Mouse (Mus musculus) layer of hippocampus, adult 9-11 months (tissue): ENCODE measurements at regions not wholly inside any gene's neighbourhood (a gene's known extent, or its start where the extent isn't known, plus 50 kb on each side); places are given as distances from the start of the nearest gene placed in this dataset.
"Not testable (repeated sequence)": the region's sequence is repeated elsewhere in the genome, so short reads cannot be mapped to it uniquely, and the experiment has no call there.

Source experiments
- DNase-seq: peaks from one replicate; pipeline ENCODE4 v3.0.0; 2022

- no peak for DNase-seq
Measured at GRCm38 (mm10) chr17:91466822-91467221, 374.0 kb upstream of the Nrxn1 start.

GRCm38 (mm10) chr17:91451711-91452110 lies 358.8 kb upstream of the Nrxn1 start:
- peak; percentile 55 for DNase-seq

DNA sequence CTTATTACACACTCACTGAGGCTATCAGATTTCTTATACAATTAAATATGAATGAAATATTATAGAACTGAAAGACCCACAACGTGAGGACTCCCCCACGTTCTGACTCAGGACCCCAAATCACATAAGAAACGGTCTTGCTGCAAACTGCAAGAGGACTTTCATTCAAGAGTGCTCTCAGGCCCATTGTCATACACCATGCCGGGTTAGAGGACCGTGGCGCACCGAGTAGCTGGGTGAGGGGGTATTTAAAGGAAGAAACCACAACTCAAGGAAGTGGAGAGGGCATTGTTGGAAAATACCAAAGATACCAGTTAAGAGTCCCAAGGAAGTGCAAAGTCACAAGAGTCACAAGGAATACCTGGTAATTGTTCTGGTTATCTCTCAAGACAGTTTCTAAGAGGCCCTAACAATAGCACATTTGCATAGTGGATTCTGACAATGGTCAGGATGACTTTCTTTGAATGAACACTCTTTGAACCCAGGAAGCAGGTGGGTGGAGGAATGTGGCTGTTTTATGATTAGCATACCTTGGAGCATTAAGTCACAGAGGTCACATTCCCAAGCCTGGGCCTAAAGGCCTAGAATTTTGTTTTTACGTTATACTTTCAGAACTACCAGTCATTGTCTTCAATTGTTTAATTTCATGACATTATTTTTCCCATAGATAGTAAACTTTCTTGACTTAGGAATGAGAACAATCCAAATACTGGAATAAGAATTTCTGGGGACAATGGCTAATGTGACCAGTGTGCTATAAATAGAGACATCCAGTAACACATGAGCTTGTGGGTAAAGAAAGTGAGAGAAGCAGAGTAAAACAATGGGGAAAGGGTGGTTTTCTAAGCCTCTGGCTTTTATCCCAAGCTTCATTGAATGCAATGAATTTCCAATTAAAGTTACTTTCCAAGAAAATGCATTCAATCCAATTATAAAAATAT lies 339.2 kb upstream of the Nrxn1 start:
- DNase-seq, result not testable (repeated sequence)

GRCm38 (mm10) chr17:91430351-91430750 lies 337.5 kb upstream of the Nrxn1 start:
- DNase-seq, result no peak

- peak; percentile 11 for DNase-seq
Measured at GRCm38 (mm10) chr17:91425120-91425519, 332.2 kb upstream of the Nrxn1 start.

- DNase-seq, result no peak
Measured at GRCm38 (mm10) chr17:91418582-91418981, 325.7 kb upstream of the Nrxn1 start.

DNA sequence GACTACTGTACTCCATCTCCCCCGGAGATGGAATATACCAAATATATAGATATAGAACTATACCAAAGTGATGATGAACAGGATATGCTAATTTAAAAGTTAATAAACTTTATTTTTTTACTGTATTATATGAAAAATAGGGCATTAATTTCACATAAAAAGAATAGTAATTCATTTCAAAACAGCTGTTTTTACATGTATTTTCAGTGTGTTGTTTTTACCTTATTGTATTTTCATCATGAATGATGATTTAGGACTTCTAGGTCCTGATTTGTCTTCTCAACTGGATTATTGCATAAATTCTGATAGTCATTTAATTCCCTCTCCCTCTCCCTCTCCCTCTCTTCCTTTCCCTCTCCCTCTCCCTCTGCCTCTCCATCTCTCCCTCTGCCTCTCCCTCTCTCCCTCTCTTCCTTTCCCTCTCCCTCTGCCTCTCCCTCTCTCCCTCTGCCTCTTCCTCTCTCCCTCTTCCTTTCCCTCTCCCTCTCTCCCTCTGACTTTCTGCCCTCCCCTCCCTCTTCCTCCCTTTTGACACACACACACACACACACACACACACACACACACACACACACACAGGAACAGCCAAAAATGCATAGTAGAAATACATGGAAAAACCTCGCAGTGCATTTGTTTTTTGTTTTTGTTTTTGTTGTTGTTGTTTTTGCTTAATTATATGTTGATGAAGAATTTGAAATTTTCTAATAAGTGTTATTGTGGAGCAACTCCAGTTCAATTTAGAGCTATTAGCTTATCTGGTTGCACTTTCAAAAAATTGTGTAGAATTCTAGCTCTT lies 298.3 kb upstream of the Nrxn1 start:
- DNase-seq, result no peak

- DNase-seq, result not testable (repeated sequence)
Measured at GRCm38 (mm10) chr17:91389937-91390623, 297.2 kb upstream of the Nrxn1 start.

DNA sequence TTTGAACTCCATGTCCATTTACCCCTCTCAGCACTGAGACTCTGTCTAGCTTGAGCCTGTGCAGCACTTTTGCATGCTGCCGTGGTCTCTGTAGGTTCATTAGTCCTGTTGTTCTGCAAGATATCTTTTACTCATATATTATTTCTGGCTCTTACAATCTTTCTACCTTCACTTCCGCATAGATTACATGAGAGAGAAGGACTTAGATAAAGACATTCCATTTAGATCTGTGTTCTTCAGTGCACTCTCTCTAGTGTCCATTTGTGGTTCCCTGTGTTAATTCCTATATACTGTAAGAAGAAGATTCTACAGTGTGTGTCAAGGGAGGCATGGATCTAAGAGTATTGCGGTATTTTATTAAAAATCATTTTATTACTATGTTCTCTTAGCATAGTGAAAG lies 295.6 kb upstream of the Nrxn1 start:
- DNase-seq, result no peak

- no peak for DNase-seq
Measured at GRCm38 (mm10) chr17:91388039-91388438, 295.2 kb upstream of the Nrxn1 start.

GRCm38 (mm10) chr17:91385949-91386348 lies 293.1 kb upstream of the Nrxn1 start:
- no peak for DNase-seq

GRCm38 (mm10) chr17:91368156-91368555 lies 275.3 kb upstream of the Nrxn1 start:
- no peak for DNase-seq

DNA sequence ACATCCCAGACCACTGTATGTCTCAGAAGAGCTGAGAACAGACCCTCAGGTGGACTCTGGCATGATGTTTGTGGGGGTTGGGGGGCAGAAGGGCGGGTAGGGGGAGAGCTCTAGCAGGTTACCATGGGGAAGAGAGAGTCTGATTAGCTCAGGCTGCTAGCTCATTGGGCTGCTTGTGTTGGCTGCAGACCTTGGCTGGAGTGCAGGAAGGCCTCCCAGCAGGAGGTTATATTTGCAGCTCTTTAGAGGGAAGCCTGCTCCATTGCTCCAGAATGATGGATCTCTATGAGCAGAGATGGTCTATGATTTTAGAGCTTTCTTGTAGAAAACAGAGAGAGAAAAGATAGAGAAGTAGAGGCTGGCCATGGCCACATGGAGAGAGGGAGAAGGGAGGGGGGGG lies 268.4 kb upstream of the Nrxn1 start:
- DNase-seq, result no peak

DNA sequence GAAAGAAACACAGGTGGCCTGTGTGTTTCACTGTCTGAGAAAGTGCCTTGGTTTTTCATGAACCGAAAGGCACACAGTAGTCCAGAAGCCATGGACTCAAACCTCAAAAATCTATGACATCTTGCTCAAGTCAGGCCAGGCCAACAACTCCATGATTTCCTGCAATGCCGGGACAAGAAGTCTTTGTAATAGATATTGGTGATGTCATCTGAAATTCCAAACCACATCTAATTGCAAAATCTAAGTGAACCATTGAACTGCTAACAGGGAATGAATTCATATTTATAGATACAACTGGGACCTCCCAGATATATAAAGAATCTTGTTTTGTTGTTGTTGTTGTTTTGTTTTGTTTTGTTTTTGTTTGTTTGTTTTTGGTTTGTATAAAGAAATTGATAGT lies 259.2 kb upstream of the Nrxn1 start:
- no peak for DNase-seq

DNA sequence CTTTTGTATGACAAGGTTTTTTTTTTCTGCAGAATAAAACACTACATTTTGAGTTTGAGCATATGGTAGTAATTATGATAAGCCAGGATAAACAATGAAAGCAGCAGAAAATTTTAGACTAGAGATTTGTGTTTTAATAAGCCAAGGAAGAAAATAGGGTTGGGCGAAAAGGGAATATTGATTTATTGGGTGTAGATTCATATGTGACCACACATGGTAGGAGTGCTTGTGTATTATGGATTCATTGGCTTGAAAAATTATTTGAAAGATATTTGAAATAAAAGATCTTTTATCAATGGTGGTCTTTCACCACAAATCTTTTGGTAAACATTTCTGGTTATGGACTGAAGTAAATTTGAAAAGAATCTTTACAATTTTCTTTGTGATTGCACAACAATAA lies 244.0 kb upstream of the Nrxn1 start:
- no peak for DNase-seq

- no peak for DNase-seq
Measured at GRCm38 (mm10) chr17:91333790-91334189, 240.9 kb upstream of the Nrxn1 start.

DNA sequence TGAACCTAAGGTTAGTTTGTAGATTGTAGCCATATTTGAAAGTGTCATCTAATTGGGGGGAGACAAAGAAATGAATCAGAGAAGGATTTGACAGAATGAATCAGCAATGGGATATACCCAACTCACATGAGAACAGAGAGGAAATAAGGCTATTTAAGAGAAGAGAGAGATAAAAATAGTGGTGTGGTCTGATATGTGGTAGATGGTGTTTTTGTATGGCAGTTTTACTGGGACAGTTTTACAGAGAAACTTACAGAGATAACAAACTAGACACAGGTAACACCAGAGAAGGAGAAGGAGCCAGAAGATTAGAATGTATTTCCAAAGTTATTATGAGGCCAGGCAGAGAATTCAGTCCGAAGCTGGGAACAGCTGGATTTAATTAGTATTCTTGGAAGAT lies 240.3 kb upstream of the Nrxn1 start:
- no peak for DNase-seq

GRCm38 (mm10) chr17:91324377-91324776 lies 231.5 kb upstream of the Nrxn1 start:
- no peak for DNase-seq

- DNase-seq, result no peak
Measured at GRCm38 (mm10) chr17:91286875-91287274, 194.0 kb upstream of the Nrxn1 start.

GRCm38 (mm10) chr17:91274378-91274777 lies 181.5 kb upstream of the Nrxn1 start:
- DNase-seq, result no peak

GRCm38 (mm10) chr17:91238719-91239118 lies 145.8 kb upstream of the Nrxn1 start:
- no peak for DNase-seq

DNA sequence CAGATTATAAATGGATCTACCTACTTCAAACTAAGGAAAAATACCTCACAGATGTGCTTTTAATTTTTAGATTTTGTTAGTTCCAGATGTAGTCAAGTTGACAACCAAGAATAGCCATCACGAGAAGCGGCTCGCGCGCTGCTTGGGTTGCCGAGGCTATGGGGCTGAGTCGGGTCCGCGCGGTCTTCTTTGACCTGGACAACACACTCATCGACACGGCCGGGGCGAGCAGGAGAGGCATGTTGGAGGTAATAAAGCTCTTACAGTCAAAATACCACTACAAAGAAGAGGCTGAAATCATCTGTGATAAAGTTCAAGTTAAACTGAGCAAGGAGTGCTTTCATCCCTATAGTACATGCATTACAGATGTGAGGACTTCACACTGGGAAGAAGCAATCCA lies 143.8 kb upstream of the Nrxn1 start:
- not testable (repeated sequence) for DNase-seq

GRCm38 (mm10) chr17:91226378-91226777 lies 133.5 kb upstream of the Nrxn1 start:
- DNase-seq, result no peak
